In genomic region chr9:41595749-41596148, GRCm38 (mm10) we compare ENCODE assay signal across 14 mouse cellular contexts.
DNase-seq lines count a peak whose midpoint lies in the region; ATAC-seq lines count a peak whose summit lies in the region.
"Had no signal": no experiment of that assay in that cellular context is flagged by ENCODE, and none has a peak within 500 bp of the region (broad histone marks: within the 10 kb centered on the region; RNA-seq: fewer than 3 reads in every experiment).

No protein-coding gene starts in this region.

- H3K27me3 ChIP-seq in hindbrain, embryonic 11.5 days (ENCODE audit: control insufficient read depth, insufficient read depth, low read length), result no peaks in the 10 kb centered on the region
- no peaks in the 10 kb centered on the region for H3K27me3 ChIP-seq in hindbrain, embryonic 10.5 days (ENCODE audit: insufficient read depth, poor library complexity, severe bottlenecking)
- no peaks in the 10 kb centered on the region for H3K27me3 ChIP-seq in embryonic facial prominence, embryonic 15.5 days
- H3K27me3 ChIP-seq in hindbrain, embryonic 16.5 days (replicated peaks; ENCODE audit: control insufficient read depth, insufficient read depth, low read length), result no peaks in the 10 kb centered on the region

- H3K27ac ChIP-seq in hindbrain, embryonic 11.5 days (ENCODE audit: low read depth, low read length), result no peak overlapping the region
- H3K27ac ChIP-seq in hindbrain, embryonic 10.5 days, result no peak overlapping the region
- peak overlapping the region; percentile 74 for H3K27ac ChIP-seq in embryonic facial prominence, embryonic 15.5 days (replicated peaks)
- H3K27ac ChIP-seq in hindbrain, embryonic 16.5 days (ENCODE audit: low read depth, low read length), result peak overlapping the region; percentile 75

- no peaks in the 10 kb centered on the region for H3K9me3 ChIP-seq in hindbrain, embryonic 11.5 days (ENCODE audit: control insufficient read depth, low read length)
- H3K9me3 ChIP-seq in hindbrain, embryonic 10.5 days, result no peaks in the 10 kb centered on the region
- H3K9me3 ChIP-seq in embryonic facial prominence, embryonic 15.5 days (replicated peaks), result no peaks in the 10 kb centered on the region
- no peaks in the 10 kb centered on the region for H3K9me3 ChIP-seq in hindbrain, embryonic 16.5 days (ENCODE audit: control insufficient read depth, low read length)

- H3K9ac ChIP-seq in hindbrain, embryonic 11.5 days (ENCODE audit: low read depth, low read length), result no peak overlapping the region
- no peak overlapping the region for H3K9ac ChIP-seq in embryonic facial prominence, embryonic 15.5 days
- no peak overlapping the region for H3K9ac ChIP-seq in hindbrain, embryonic 16.5 days (ENCODE audit: low read depth, low read length)

- 45% methylated on average over 5 of the region's 5 CpGs for WGBS in hindbrain, embryonic 11.5 days
- 53% methylated on average over 5 of the region's 5 CpGs for WGBS in hindbrain, embryonic 10.5 days
- 19% methylated on average over 5 of the region's 5 CpGs for WGBS in embryonic facial prominence, embryonic 15.5 days
- 21% methylated on average over 5 of the region's 5 CpGs for WGBS in hindbrain, embryonic 16.5 days

- peaks cover 4% of the 10 kb centered on the region; the same call in 1 of the 2 replicates for H3K36me3 ChIP-seq in hindbrain, embryonic 11.5 days (ENCODE audit: control insufficient read depth, insufficient read depth, low read length)
- H3K36me3 ChIP-seq in hindbrain, embryonic 10.5 days, result peaks cover 29% of the 10 kb centered on the region
- H3K36me3 ChIP-seq in embryonic facial prominence, embryonic 15.5 days, result peaks cover 18% of the 10 kb centered on the region
- peaks cover 17% of the 10 kb centered on the region for H3K36me3 ChIP-seq in hindbrain, embryonic 16.5 days (ENCODE audit: control insufficient read depth, insufficient read depth, low read length)

- no peaks in the 10 kb centered on the region; the same call in 1 of the 2 replicates for H3K4me1 ChIP-seq in hindbrain, embryonic 11.5 days (replicated peaks; ENCODE audit: control insufficient read depth, insufficient read depth, low read length)
- H3K4me1 ChIP-seq in hindbrain, embryonic 10.5 days (replicated peaks), result peaks cover 30% of the 10 kb centered on the region
- peaks cover 52% of the 10 kb centered on the region; the same call in 1 of the 2 replicates for H3K4me1 ChIP-seq in embryonic facial prominence, embryonic 15.5 days
- peaks cover 34% of the 10 kb centered on the region for H3K4me1 ChIP-seq in hindbrain, embryonic 16.5 days (ENCODE audit: control insufficient read depth, insufficient read depth, low read depth, low read length)

- no peak overlapping the region for H3K4me3 ChIP-seq in hindbrain, embryonic 11.5 days (ENCODE audit: low read depth, low read length)
- H3K4me3 ChIP-seq in hindbrain, embryonic 10.5 days, result no peak overlapping the region
- H3K4me3 ChIP-seq in embryonic facial prominence, embryonic 15.5 days (replicated peaks), result no peak overlapping the region
- H3K4me3 ChIP-seq in hindbrain, embryonic 16.5 days (ENCODE audit: low read length), result no peak overlapping the region
- H3K4me3 ChIP-seq: left cerebral cortex, adult 2 months had no signal

- 0 out of 2 replicates have a peak, but pooled peaks have one; percentile 33 for ATAC-seq in hindbrain, embryonic 11.5 days (ENCODE audit: low FRiP score)
- ATAC-seq in embryonic facial prominence, embryonic 15.5 days (ENCODE audit: insufficient number of reproducible peaks, low FRiP score, low TSS enrichment, low read depth), result peak; percentile 59; the same call in 1 of the 2 replicates
- no peak for ATAC-seq in hindbrain, embryonic 16.5 days

- H3K4me2 ChIP-seq in hindbrain, embryonic 11.5 days (replicated peaks; ENCODE audit: low read depth, low read length), result no peak overlapping the region
- H3K4me2 ChIP-seq in embryonic facial prominence, embryonic 15.5 days (replicated peaks), result peak overlapping the region; percentile 25; the same call in 1 of the 2 replicates
- H3K4me2 ChIP-seq in hindbrain, embryonic 16.5 days (ENCODE audit: low read length), result no peak overlapping the region

- DNase-seq in hindbrain, embryonic 11.5 days (ENCODE audit: low spot score), result no peak
- DNase-seq in hindbrain, embryonic 10.5 days (ENCODE audit: low spot score), result no peak
- DNase-seq in retina, embryonic 14.5 days (ENCODE audit: low spot score), result peak; percentile 34
- no peak for DNase-seq in cerebellum, postnatal 4 days (ENCODE audit: low spot score in 2 of 2)
- no peak for DNase-seq in cerebellum, adult 9-11 months
- DNase-seq: adrenal gland, postnatal 10 days; gastrocnemius, postnatal 10 days; kidney, adult 2 months; lung, adult 2 months; right cerebral cortex, postnatal 25 days; thymus, adult 2 months had no signal

Comparison
In these comparisons a context has a peak if more than half of its experiments do, and no peak if none do; other contexts are left out.
1. H3K27ac ChIP-seq: peak in embryonic facial prominence, embryonic 15.5 days (single experiment) and hindbrain, embryonic 16.5 days (single experiment); none in hindbrain, embryonic 11.5 days (single experiment) and hindbrain, embryonic 10.5 days (single experiment).